Mouse (Mus musculus) testis, adult 2 months (tissue): ENCODE data around the gene Rasgef1c.

Experiments used
- CTCF ChIP-seq: fragments of 200-500 bp; IDR thresholded peaks from 2 replicates; pipeline ENCODE4 v1.5.1; 2012; ENCODE audit warnings: low read depth, mild to moderate bottlenecking, inconsistent platforms, low read length, moderate library complexity; ENCODE audit not compliant: control insufficient read depth, insufficient read depth, insufficient replicate concordance
- POLR2A ChIP-seq: fragments of 200-500 bp; IDR thresholded peaks from 2 replicates; pipeline ENCODE4 v1.6.1; 2012; ENCODE audit warnings: low read depth, mild to moderate bottlenecking, inconsistent platforms, low read length, moderate library complexity; ENCODE audit not compliant: control insufficient read depth

DNA sequence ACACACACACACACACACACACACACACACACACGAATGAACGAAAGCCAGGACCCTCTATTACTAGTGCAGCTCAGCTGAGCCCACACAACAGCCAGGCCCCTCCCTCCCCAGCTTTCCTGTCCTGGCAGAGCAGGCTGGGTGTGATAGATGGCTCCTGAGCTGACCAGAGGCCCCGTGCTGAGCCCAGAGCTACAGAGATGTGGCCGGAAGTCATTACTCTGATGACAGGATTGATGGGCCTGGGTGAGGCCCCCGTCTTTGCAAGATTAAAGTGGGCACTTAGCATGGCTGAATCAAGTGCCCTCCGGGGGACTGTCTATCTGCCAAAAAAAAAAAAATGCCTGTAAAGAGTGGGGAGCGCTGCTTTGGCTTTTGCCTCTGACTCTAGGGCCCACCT, 30.2 kb downstream of the Rasgef1c start:
- TF ChIP-seq CTCF (no peak), POLR2A (no peak)
